Mouse (Mus musculus): ENCODE measurements around the gene Aspa. TPM values are rescaled to one million over a fixed set of nuclear protein-coding genes. Genes with fewer than 3 reads are reported as not detected.

Aspa gene
- polyA plus RNA-seq (2015; fragmentation: Nextera tagmentation; extraction: Ambion mirVana) = 10.9 and 13.3 TPM in 2 replicates

DNA sequence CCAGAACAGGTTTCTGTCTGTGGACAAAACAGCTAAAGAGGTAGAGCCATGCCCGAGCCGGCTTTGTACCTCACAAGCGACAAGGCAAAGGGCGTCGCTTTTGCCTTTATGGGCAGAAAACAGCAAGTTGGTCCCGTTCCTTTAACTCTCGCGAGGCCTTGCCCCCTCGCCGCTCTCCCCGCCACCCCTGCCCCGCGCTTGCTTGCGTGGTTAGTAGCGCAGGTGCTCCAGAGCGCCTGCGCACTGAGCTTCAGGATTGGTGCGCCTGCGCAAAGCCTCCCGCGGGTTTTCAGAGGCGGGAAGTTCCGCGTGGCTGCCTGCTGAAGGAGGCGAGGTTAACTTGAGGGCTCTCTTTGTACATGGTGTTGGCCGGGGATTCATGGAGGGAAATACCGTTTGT lies at the start of gene Aspa, which contains the start of the genes Gm49340 and Spata22:
Aspa (minus strand) TSS at position 155 of the 400 bp plus-strand sequence.
Gm49340 (plus strand) TSS at position 300 of the 400 bp plus-strand sequence.
Spata22 (plus strand) TSS at position 300 of the 400 bp plus-strand sequence.

GRCm38 (mm10) chr11:73370946-73371345 lies 41.5 kb upstream of the Aspa start, which contains the start of gene Olfr376:
TSS of gene Olfr376 (plus strand) at chr11:73371246.

GRCm38 (mm10) chr11:73350483-73350882 lies 21.1 kb upstream of the Aspa start, which contains the start of gene Olfr20:
TSS of gene Olfr20 (plus strand) at chr11:73350783.

DNA sequence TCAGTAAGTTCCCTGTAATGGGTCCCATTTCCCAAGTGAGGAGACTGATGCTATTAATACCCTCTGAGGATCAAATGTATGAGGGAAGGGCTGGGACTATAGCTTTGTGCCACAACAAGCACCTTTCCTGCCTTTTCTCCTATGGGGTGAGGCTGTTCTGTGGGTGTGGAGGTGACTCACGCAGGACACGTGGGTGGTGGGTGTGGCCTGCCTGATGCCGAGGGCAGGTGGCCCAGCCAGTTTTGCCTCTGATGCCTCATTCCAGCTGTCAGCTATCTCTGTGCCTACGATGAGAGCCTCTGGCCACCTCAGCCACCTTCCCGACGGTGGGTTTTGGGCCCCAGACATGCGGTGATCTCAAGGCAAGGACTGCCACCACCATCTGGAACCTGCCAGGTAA lies 62.1 kb downstream of the Aspa start, which contains the start of gene Trpv3:
Trpv3 (plus strand) TSS at position 122 of the 400 bp plus-strand sequence.

Other genes with a start within 250 kb of the Aspa start
- gene Itgae, start 239.0 kb downstream of the Aspa start, polyA plus RNA-seq (2015; fragmentation: Nextera tagmentation; extraction: Ambion mirVana) = 0.32 TPM in 2 replicates
- gene Haspin, start 191.3 kb downstream of the Aspa start, polyA plus RNA-seq (2015; fragmentation: Nextera tagmentation; extraction: Ambion mirVana) = 1.5 and 1.6 TPM in 2 replicates
- 1.7 and 2.3 TPM in 2 replicates for gene P2rx5, start 169.2 kb downstream of the Aspa start, polyA plus RNA-seq (2015; fragmentation: Nextera tagmentation; extraction: Ambion mirVana)
- gene Emc6, start 152.6 kb downstream of the Aspa start, polyA plus RNA-seq (2015; fragmentation: Nextera tagmentation; extraction: Ambion mirVana) = 180 and 197 TPM in 2 replicates
- 91.8 and 99.0 TPM in 2 replicates for gene Tax1bp3, start 152.5 kb downstream of the Aspa start, polyA plus RNA-seq (2015; fragmentation: Nextera tagmentation; extraction: Ambion mirVana)
- gene Ctns, start 130.6 kb downstream of the Aspa start, polyA plus RNA-seq (2015; fragmentation: Nextera tagmentation; extraction: Ambion mirVana) = 13.8 and 17.1 TPM in 2 replicates
- 3.6 and 4.3 TPM in 2 replicates for gene Shpk, start 130.1 kb downstream of the Aspa start, polyA plus RNA-seq (2015; fragmentation: Nextera tagmentation; extraction: Ambion mirVana)
- gene Trpv1, start 95.3 kb downstream of the Aspa start, polyA plus RNA-seq (2015; fragmentation: Nextera tagmentation; extraction: Ambion mirVana) = 0.27 and 0.59 TPM in 2 replicates
- gene Trpv3, start 62.2 kb downstream of the Aspa start, polyA plus RNA-seq (2015; fragmentation: Nextera tagmentation; extraction: Ambion mirVana) = 0.35 and 0.36 TPM in 2 replicates
- gene Gm49340, start 145 bp upstream of the Aspa start, polyA plus RNA-seq (2015; fragmentation: Nextera tagmentation; extraction: Ambion mirVana) = 0.08 TPM in 1 of 2 replicates, not detected in the other
- gene Spata22, start 145 bp upstream of the Aspa start, polyA plus RNA-seq (2015; fragmentation: Nextera tagmentation; extraction: Ambion mirVana) = 0.23 and 0.28 TPM in 2 replicates
- 0.08 TPM in 1 of 2 replicates, not detected in the other for gene Olfr20, start 21.2 kb upstream of the Aspa start, polyA plus RNA-seq (2015; fragmentation: Nextera tagmentation; extraction: Ambion mirVana)
- gene Olfr376, start 41.6 kb upstream of the Aspa start, polyA plus RNA-seq (2015; fragmentation: Nextera tagmentation; extraction: Ambion mirVana) = not detected in 2 replicates
- not detected in 2 replicates for gene Olfr1, start 70.0 kb upstream of the Aspa start, polyA plus RNA-seq (2015; fragmentation: Nextera tagmentation; extraction: Ambion mirVana)
- not detected in 2 replicates for gene Olfr378, start 98.9 kb upstream of the Aspa start, polyA plus RNA-seq (2015; fragmentation: Nextera tagmentation; extraction: Ambion mirVana)
- not detected in 2 replicates for gene Olfr380, start 127.9 kb upstream of the Aspa start, polyA plus RNA-seq (2015; fragmentation: Nextera tagmentation; extraction: Ambion mirVana)
- gene Olfr381, start 162.0 kb upstream of the Aspa start, polyA plus RNA-seq (2015; fragmentation: Nextera tagmentation; extraction: Ambion mirVana) = not detected in 2 replicates
- not detected in 2 replicates for gene Olfr382, start 187.6 kb upstream of the Aspa start, polyA plus RNA-seq (2015; fragmentation: Nextera tagmentation; extraction: Ambion mirVana)

Measured in neural tube, postnatal 0 days (tissue).